Mouse (Mus musculus) MEL (cell line): Measurements from ENCODE around the gene Abhd16a.

Source experiments
- CHD2 ChIP-seq: IDR thresholded peaks from 2 replicates; pipeline ENCODE4 v1.6.1; 2011; ENCODE audit warnings: low read length, improper control_type of control experiment
- CTCF ChIP-seq, 3 experiments: IDR thresholded peaks in 2 of 3; conservative IDR thresholded peaks in 1 of 3; 2 replicates each; pipeline ENCODE4 v1.5.1; 2011 to 2012; ENCODE audit warnings: low read length in 3 of 3, low read depth in 2 of 3, mild to moderate bottlenecking in 2 of 3, improper control_type of control experiment in 1 of 3, inconsistent platforms in 1 of 3, mixed read lengths in 1 of 3, moderate library complexity in 1 of 3; ENCODE audit not compliant: control insufficient read depth in 1 of 3, insufficient read depth in 1 of 3, poor library complexity in 1 of 3, severe bottlenecking in 1 of 3
- EP300 ChIP-seq, 2 experiments: IDR thresholded peaks; 2 replicates each; pipeline ENCODE4 v1.6.1; 2011; ENCODE audit warnings: improper control_type of control experiment in 2 of 2, low read length in 2 of 2, low read depth in 1 of 2, mild to moderate bottlenecking in 1 of 2
- MEF2A ChIP-seq: IDR thresholded peaks from 2 replicates; pipeline ENCODE4 v1.6.1; 2014; ENCODE audit warnings: low read depth, mild to moderate bottlenecking, inconsistent platforms, low read length, improper control_type of control experiment; ENCODE audit not compliant: poor library complexity, insufficient replicate concordance, severe bottlenecking; ENCODE audit errors: extremely low read depth
- NRF1 ChIP-seq: IDR thresholded peaks from 2 replicates; pipeline ENCODE4 v1.6.1; 2014; ENCODE audit warnings: low read depth, mild to moderate bottlenecking, inconsistent platforms, low read length, improper control_type of control experiment, moderate library complexity; ENCODE audit not compliant: poor library complexity, insufficient read depth, severe bottlenecking
- POLR2A ChIP-seq, 2 experiments: IDR thresholded peaks; 2 replicates each; pipeline ENCODE4 v1.6.1; 2011 to 2012; ENCODE audit warnings: low read length in 2 of 2, mild to moderate bottlenecking in 2 of 2, control low read depth in 1 of 2, improper control_type of control experiment in 1 of 2, low read depth in 1 of 2, moderate library complexity in 1 of 2; ENCODE audit not compliant: control insufficient read depth in 1 of 2, insufficient read depth in 1 of 2, poor library complexity in 1 of 2

GRCm38 (mm10) chr17:35096597-35096996 lies 7.5 kb downstream of the Abhd16a start:
- no peak for TF ChIP-seq CTCF (IDR thresholded peaks at IDR 0.05 in 2 of 3, conservative IDR thresholded peaks at IDR 0.05 in 1 of 3; ENCODE audit: control insufficient read depth in 1 of 3, insufficient read depth in 1 of 3, low read depth in 2 of 3, low read length in 3 of 3, poor library complexity in 1 of 3, severe bottlenecking in 1 of 3)
- TF ChIP-seq NRF1 = no peak
- TF ChIP-seq POLR2A (IDR thresholded peaks at IDR 0.05; ENCODE audit: control insufficient read depth in 1 of 2, insufficient read depth in 1 of 2, low read depth in 1 of 2, low read length in 2 of 2, poor library complexity in 1 of 2) = no peak
- TF ChIP-seq MEF2A = no peak
- no peak for TF ChIP-seq CHD2
- no peak for TF ChIP-seq EP300 (IDR thresholded peaks at IDR 0.05; ENCODE audit: low read depth in 1 of 2, low read length in 2 of 2)
